Mouse (Mus musculus) midbrain, postnatal 0 days (tissue): ENCODE results near the gene Tpcn2. TPM values are rescaled to one million over a fixed set of nuclear protein-coding genes. Genes with fewer than 3 reads are reported as not detected.

ENCODE experiments used
- ATAC-seq: fragments of 200-750 bp; cut with Nextera tagmentation; 2 replicates; pipeline ENCODE4 v1.8.0; 2017; ENCODE audit warnings: moderate number of reproducible peaks, mild to moderate bottlenecking, moderate TSS enrichment, moderate library complexity; ENCODE audit not compliant: low FRiP score
- DNase-seq: peaks from one replicate; pipeline ENCODE4 v3.0.0-alpha.2; 2015; ENCODE audit warnings: low spot score
- H3K27ac ChIP-seq: fragments of 300-500 bp; sonication (generic); 2 replicates; pipeline ENCODE4 v1.5.1; 2014; ENCODE audit warnings: low read depth, mild to moderate bottlenecking, low read length, mixed read lengths
- H3K27me3 ChIP-seq: fragments of 300-500 bp; sonication (generic); 2 replicates; pipeline ENCODE4 v1.6.1; 2014; ENCODE audit warnings: low read length, control low read depth, mixed read lengths; ENCODE audit not compliant: insufficient read depth
- H3K36me3 ChIP-seq: fragments of 300-500 bp; sonication (generic); 2 replicates; pipeline ENCODE4 v1.6.1; 2014; ENCODE audit warnings: low read length, control low read depth, mixed read lengths; ENCODE audit not compliant: insufficient read depth
- H3K4me1 ChIP-seq: fragments of 300-500 bp; sonication (generic); 2 replicates; pipeline ENCODE4 v1.6.1; 2014; ENCODE audit warnings: mild to moderate bottlenecking, control low read depth, antibody characterized with exemption, low read length, mixed read lengths; ENCODE audit not compliant: insufficient read depth
- H3K4me2 ChIP-seq: fragments of 300-500 bp; sonication (generic); 2 replicates; pipeline ENCODE4 v1.6.1; 2014; ENCODE audit warnings: low read depth, mild to moderate bottlenecking, low read length, mixed read lengths; ENCODE audit not compliant: poor library complexity, severe bottlenecking
- H3K4me3 ChIP-seq: fragments of 300-500 bp; sonication (generic); 2 replicates; pipeline ENCODE4 v1.5.1; 2014; ENCODE audit warnings: low read depth, mild to moderate bottlenecking, low read length, moderate library complexity
- H3K9ac ChIP-seq: fragments of 300-500 bp; sonication (generic); replicated peaks from 2 replicates; pipeline ENCODE4 v1.6.1; 2014; ENCODE audit warnings: mild to moderate bottlenecking, low read length, moderate library complexity, mixed read lengths; ENCODE audit not compliant: poor library complexity, severe bottlenecking
- H3K9me3 ChIP-seq: fragments of 300-500 bp; sonication (generic); 2 replicates; pipeline ENCODE4 v1.6.1; 2016; ENCODE audit warnings: low read length, control low read depth
- CTCF ChIP-seq: IDR thresholded peaks from 2 replicates; pipeline ENCODE4 v1.5.1; 2016; ENCODE audit warnings: antibody characterized with exemption, mild to moderate bottlenecking
- WGBS: fragments of 180-500 bp; shearing (Covaris S2); extraction: QIAGEN DNeasy Blood & Tissue Kit; methylation state at CpG from one replicate; pipeline ENCODE4 v1.1.7; 2014; 5-methylcytosine and 5-hydroxymethylcytosine counted together
- polyA plus RNA-seq: library from polyadenylated mRNA; unstranded; fragments of >200 nt; fragmentation: Nextera tagmentation; extraction: Ambion mirVana; gene quantifications from 2 replicates; pipeline ENCODE4 v1.2.1, GENCODE M21; 2015
- total RNA-seq: library from RNA; depleted of rRNA; stranded (reverse); fragments of >200 nt; gene quantifications from 2 replicates; pipeline ENCODE4 v1.2.3, GENCODE M21; 2014

The Tpcn2 gene
- total and polyA plus RNA-seq, 2 experiments from 2014 or later, result 1.5 to 2.8 TPM

GRCm38 (mm10) chr7:145264202-145264601 lies 19.6 kb downstream of the Tpcn2 start:
- H3K9ac ChIP-seq, result no peak overlapping the region
- H3K9me3 ChIP-seq, result no peaks in the 10 kb centered on the region
- TF ChIP-seq CTCF, result no peak
- H3K4me1 ChIP-seq, result no peaks in the 10 kb centered on the region
- H3K4me2 ChIP-seq, result no peak overlapping the region
- DNase-seq (no peak), ATAC-seq (no peak)
- H3K27me3 ChIP-seq, result no peaks in the 10 kb centered on the region
- WGBS, result 88% methylated on average over 9 of the region's 9 CpGs
- no peak overlapping the region for H3K4me3 ChIP-seq
- no peak overlapping the region for H3K27ac ChIP-seq
- no peaks in the 10 kb centered on the region for H3K36me3 ChIP-seq

GRCm38 (mm10) chr7:145256092-145256491 lies 27.7 kb downstream of the Tpcn2 start:
- Histone ChIP-seq H3K36me3 (no peaks in the 10 kb centered on the region), H3K4me3 (no peak overlapping the region), H3K9me3 (no peaks in the 10 kb centered on the region), H3K4me1 (no peaks in the 10 kb centered on the region), H3K27ac (no peak overlapping the region), H3K4me2 (no peak overlapping the region), H3K9ac (no peak overlapping the region), H3K27me3 (no peaks in the 10 kb centered on the region)
- ATAC-seq (no peak), DNase-seq (no peak)
- WGBS, result 87% methylated on average over 1 of the region's 1 CpGs
- no peak for TF ChIP-seq CTCF

- H3K27ac ChIP-seq, result no peak overlapping the region
- H3K9me3 ChIP-seq, result no peaks in the 10 kb centered on the region
These were observed 29.7 kb downstream of the Tpcn2 start for GRCm38 (mm10) chr7:145253986-145254630.

GRCm38 (mm10) chr7:145252715-145253476 lies 30.9 kb downstream of the Tpcn2 start:
- peak; percentile 88 for DNase-seq
- TF ChIP-seq CTCF, result peak; percentile 84

More at GRCm38 (mm10) chr7:145253986-145254630, 29.7 kb downstream of the Tpcn2 start:
- Histone ChIP-seq H3K9ac (no peak overlapping the region), H3K27me3 (no peaks in the 10 kb centered on the region), H3K36me3 (no peaks in the 10 kb centered on the region), H3K4me3 (no peak overlapping the region), H3K4me1 (no peaks in the 10 kb centered on the region), H3K4me2 (no peak overlapping the region)
- WGBS, result 75% methylated on average over 3 of the region's 3 CpGs
- DNase-seq, result no peak
- no peak for ATAC-seq
- TF ChIP-seq CTCF, result no peak

GRCm38 (mm10) chr7:145250225-145250624 lies 33.6 kb downstream of the Tpcn2 start:
- TF ChIP-seq CTCF, result no peak
- Histone ChIP-seq H3K4me3 (no peak overlapping the region), H3K36me3 (no peaks in the 10 kb centered on the region), H3K4me2 (no peak overlapping the region), H3K27me3 (no peaks in the 10 kb centered on the region), H3K27ac (no peak overlapping the region), H3K9ac (no peak overlapping the region), H3K9me3 (no peaks in the 10 kb centered on the region), H3K4me1 (no peaks in the 10 kb centered on the region)
- DNase-seq (peak; percentile 18), ATAC-seq (no peak)
- WGBS, result 78% methylated on average over 9 of the region's 9 CpGs

More at GRCm38 (mm10) chr7:145252715-145253476, 30.9 kb downstream of the Tpcn2 start:
- Histone ChIP-seq H3K27me3 (no peaks in the 10 kb centered on the region), H3K9ac (no peak overlapping the region), H3K4me1 (no peaks in the 10 kb centered on the region), H3K36me3 (no peaks in the 10 kb centered on the region), H3K27ac (no peak overlapping the region), H3K9me3 (no peaks in the 10 kb centered on the region), H3K4me2 (no peak overlapping the region), H3K4me3 (no peak overlapping the region)
- 27% methylated on average over 8 of the region's 8 CpGs for WGBS
- ATAC-seq, result 0 out of 2 replicates have a peak, but pooled peaks have one; percentile 28

DNA sequence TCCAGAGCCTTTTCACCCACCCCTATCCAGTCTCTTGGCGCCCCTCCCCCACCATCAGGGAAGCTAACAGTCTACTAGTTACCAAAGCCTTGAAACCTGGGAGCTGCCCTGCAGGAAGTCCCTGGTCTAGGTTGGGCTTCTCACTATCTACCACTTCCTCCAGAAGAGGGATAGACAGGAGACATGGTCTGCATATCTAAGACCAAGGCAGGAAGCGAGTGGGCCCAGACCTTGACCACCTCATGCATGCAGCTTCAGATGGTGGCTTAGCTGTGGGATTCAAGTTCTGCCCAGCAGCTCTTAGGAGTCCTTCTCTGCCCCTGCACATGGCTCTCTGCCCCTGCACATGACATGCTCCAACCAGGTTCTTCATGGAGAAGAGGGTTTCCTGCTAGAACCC lies 34.9 kb downstream of the Tpcn2 start:
- Histone ChIP-seq H3K4me2 (no peak overlapping the region), H3K27me3 (no peaks in the 10 kb centered on the region), H3K9me3 (no peaks in the 10 kb centered on the region), H3K36me3 (no peaks in the 10 kb centered on the region), H3K4me3 (no peak overlapping the region), H3K4me1 (no peaks in the 10 kb centered on the region), H3K27ac (no peak overlapping the region), H3K9ac (no peak overlapping the region)
- ATAC-seq (no peak), DNase-seq (no peak)
- TF ChIP-seq CTCF, result no peak
- WGBS, result 93% methylated on average over 2 of the region's 2 CpGs
